Mouse (Mus musculus): ENCODE results near the gene Apol11b. TPM values are rescaled to one million over a fixed set of nuclear protein-coding genes. Genes with fewer than 3 reads are reported as not detected.

Apol11b gene
- polyA plus RNA-seq (2015; fragmentation: Illumina TruSeq; extraction: RNeasy Lipid Tissue Mini Kit (QIAGEN cat#74804); ENCODE audit: insufficient read depth, low read depth, low replicate concordance), result not detected

GRCm38 (mm10) chr15:77643176-77643575 is at the start of gene Apol11b:
TSS of gene Apol11b (minus strand) at chr15:77643286.

GRCm38 (mm10) chr15:77598958-77599357 is 44.1 kb downstream of the Apol11b start, which contains the start of gene Gm36245:
TSS of gene Gm36245 (plus strand) at chr15:77599258.

GRCm38 (mm10) chr15:77595961-77596360 is 47.1 kb downstream of the Apol11b start, which contains the start of gene Apol10b:
TSS of gene Apol10b (minus strand) at chr15:77596125.

Other genes starting within 250 kb of the Apol11b start
- 15.8 TPM for gene Apol7a, start 244.2 kb downstream of the Apol11b start, polyA plus RNA-seq (2015; fragmentation: Illumina TruSeq; extraction: RNeasy Lipid Tissue Mini Kit (QIAGEN cat#74804); ENCODE audit: insufficient read depth, low read depth, low replicate concordance)
- 4.4 TPM for gene Apol9a, start 232.2 kb downstream of the Apol11b start, polyA plus RNA-seq (2015; fragmentation: Illumina TruSeq; extraction: RNeasy Lipid Tissue Mini Kit (QIAGEN cat#74804); ENCODE audit: insufficient read depth, low read depth, low replicate concordance)
- gene Apol7b, start 195.8 kb downstream of the Apol11b start, polyA plus RNA-seq (2015; fragmentation: Illumina TruSeq; extraction: RNeasy Lipid Tissue Mini Kit (QIAGEN cat#74804); ENCODE audit: insufficient read depth, low read depth, low replicate concordance), result not detected
- gene Apol10a, start 166.2 kb downstream of the Apol11b start, polyA plus RNA-seq (2015; fragmentation: Illumina TruSeq; extraction: RNeasy Lipid Tissue Mini Kit (QIAGEN cat#74804); ENCODE audit: insufficient read depth, low read depth, low replicate concordance), result not detected
- gene Apol11a, start 135.0 kb downstream of the Apol11b start, polyA plus RNA-seq (2015; fragmentation: Illumina TruSeq; extraction: RNeasy Lipid Tissue Mini Kit (QIAGEN cat#74804); ENCODE audit: insufficient read depth, low read depth, low replicate concordance), result not detected
- not detected for gene Apol7c, start 110.0 kb downstream of the Apol11b start, polyA plus RNA-seq (2015; fragmentation: Illumina TruSeq; extraction: RNeasy Lipid Tissue Mini Kit (QIAGEN cat#74804); ENCODE audit: insufficient read depth, low read depth, low replicate concordance)
- gene 1700025B11Rik, start 81.4 kb downstream of the Apol11b start, polyA plus RNA-seq (2015; fragmentation: Illumina TruSeq; extraction: RNeasy Lipid Tissue Mini Kit (QIAGEN cat#74804); ENCODE audit: insufficient read depth, low read depth, low replicate concordance), result not detected
- gene Apol10b, start 47.2 kb downstream of the Apol11b start, polyA plus RNA-seq (2015; fragmentation: Illumina TruSeq; extraction: RNeasy Lipid Tissue Mini Kit (QIAGEN cat#74804); ENCODE audit: insufficient read depth, low read depth, low replicate concordance), result 1.7 TPM
- not detected for gene Gm36245, start 44.0 kb downstream of the Apol11b start, polyA plus RNA-seq (2015; fragmentation: Illumina TruSeq; extraction: RNeasy Lipid Tissue Mini Kit (QIAGEN cat#74804); ENCODE audit: insufficient read depth, low read depth, low replicate concordance)
- not detected for gene Apol7e, start 55.6 kb upstream of the Apol11b start, polyA plus RNA-seq (2015; fragmentation: Illumina TruSeq; extraction: RNeasy Lipid Tissue Mini Kit (QIAGEN cat#74804); ENCODE audit: insufficient read depth, low read depth, low replicate concordance)
- 2.9 TPM for gene Apol9b, start 85.8 kb upstream of the Apol11b start, polyA plus RNA-seq (2015; fragmentation: Illumina TruSeq; extraction: RNeasy Lipid Tissue Mini Kit (QIAGEN cat#74804); ENCODE audit: insufficient read depth, low read depth, low replicate concordance)
- not detected for gene Apol8, start 113.7 kb upstream of the Apol11b start, polyA plus RNA-seq (2015; fragmentation: Illumina TruSeq; extraction: RNeasy Lipid Tissue Mini Kit (QIAGEN cat#74804); ENCODE audit: insufficient read depth, low read depth, low replicate concordance)
- gene Myh9, start 198.9 kb upstream of the Apol11b start, polyA plus RNA-seq (2015; fragmentation: Illumina TruSeq; extraction: RNeasy Lipid Tissue Mini Kit (QIAGEN cat#74804); ENCODE audit: insufficient read depth, low read depth, low replicate concordance), result 24.4 TPM